Mouse (Mus musculus): ENCODE data around the gene Naa16. TPM values are rescaled to one million over a fixed set of nuclear protein-coding genes. Genes with fewer than 3 reads are reported as not detected.

Gene Naa16
- polyA plus RNA-seq, 1 experiment: 3.6 TPM

GRCm38 (mm10) chr14:79420083-79420685, 29.6 kb upstream of the Naa16 start:
- no peak for TF ChIP-seq MYOG (IDR thresholded peaks at IDR 0.05; ENCODE audit: control insufficient read depth in 1 of 3, insufficient read depth in 1 of 3, insufficient read length in 2 of 3, low read depth in 2 of 3)
- H3K27me3 ChIP-seq (ENCODE audit: control insufficient read depth, insufficient read depth, insufficient read length): no peaks in the 10 kb centered on the region
- no peak overlapping the region for H3ac ChIP-seq (ENCODE audit: control insufficient read depth, insufficient read length)
- H3K4me2 ChIP-seq (ENCODE audit: low read depth): no peak overlapping the region
- H3K36me3 ChIP-seq (ENCODE audit: control insufficient read depth, insufficient read depth): no peaks in the 10 kb centered on the region
- no peak overlapping the region for H3K4me3 ChIP-seq
- no peaks in the 10 kb centered on the region for H3K79me2 ChIP-seq (ENCODE audit: control insufficient read depth, insufficient read depth)

GRCm38 (mm10) chr14:79413121-79413520, 22.5 kb upstream of the Naa16 start:
- Histone ChIP-seq H3ac (ENCODE audit: control insufficient read depth, insufficient read length) (no peak overlapping the region), H3K4me2 (ENCODE audit: low read depth) (no peak overlapping the region), H3K36me3 (ENCODE audit: control insufficient read depth, insufficient read depth) (no peaks in the 10 kb centered on the region), H3K4me3 (no peak overlapping the region), H3K27me3 (ENCODE audit: control insufficient read depth, insufficient read depth, insufficient read length) (no peaks in the 10 kb centered on the region), H3K79me2 (ENCODE audit: control insufficient read depth, insufficient read depth) (no peaks in the 10 kb centered on the region)
- TF ChIP-seq E2F4 (IDR thresholded peaks at IDR 0.05; ENCODE audit: insufficient read depth): no peak
- no peak for TF ChIP-seq POLR2AphosphoS2 (IDR thresholded peaks at IDR 0.05; ENCODE audit: insufficient read length, low read depth)
- no peak for TF ChIP-seq SRF (IDR thresholded peaks at IDR 0.05; ENCODE audit: control insufficient read depth, insufficient read length, low read depth)
- no peak for TF ChIP-seq CEBPB (IDR thresholded peaks at IDR 0.05; ENCODE audit: insufficient read depth, poor library complexity, severe bottlenecking)
- no peak for TF ChIP-seq TCF12 (IDR thresholded peaks at IDR 0.05; ENCODE audit: insufficient read depth, poor library complexity, severe bottlenecking)

GRCm38 (mm10) chr14:79410662-79411061, 20.1 kb upstream of the Naa16 start:
- Histone ChIP-seq H3K4me3 (no peak overlapping the region), H3K4me2 (ENCODE audit: low read depth) (no peak overlapping the region), H3K27me3 (ENCODE audit: control insufficient read depth, insufficient read depth, insufficient read length) (no peaks in the 10 kb centered on the region), H3ac (ENCODE audit: control insufficient read depth, insufficient read length) (no peak overlapping the region), H3K36me3 (ENCODE audit: control insufficient read depth, insufficient read depth) (no peaks in the 10 kb centered on the region), H3K79me2 (ENCODE audit: control insufficient read depth, insufficient read depth) (no peaks in the 10 kb centered on the region)
- no peak for TF ChIP-seq MAX (IDR thresholded peaks at IDR 0.05; ENCODE audit: low read depth)
- no peak for TF ChIP-seq REST (IDR thresholded peaks at IDR 0.05; ENCODE audit: insufficient read depth, insufficient read length)
- TF ChIP-seq SRF (IDR thresholded peaks at IDR 0.05; ENCODE audit: control insufficient read depth, insufficient read length, low read depth): no peak
- no peak for TF ChIP-seq USF1 (IDR thresholded peaks at IDR 0.05; ENCODE audit: low read depth)
- TF ChIP-seq MYOG (IDR thresholded peaks at IDR 0.05; ENCODE audit: control insufficient read depth in 1 of 3, insufficient read depth in 1 of 3, insufficient read length in 2 of 3, low read depth in 2 of 3): no peak
- no peak for TF ChIP-seq MYOD1 (IDR thresholded peaks at IDR 0.05; ENCODE audit: control insufficient read depth in 1 of 3, insufficient read length in 2 of 3, low read depth in 2 of 3)
- TF ChIP-seq TCF3 (IDR thresholded peaks at IDR 0.05; ENCODE audit: insufficient read length, low read depth): no peak
- no peak for TF ChIP-seq CEBPB (IDR thresholded peaks at IDR 0.05; ENCODE audit: insufficient read depth, poor library complexity, severe bottlenecking)
- TF ChIP-seq POLR2AphosphoS2 (IDR thresholded peaks at IDR 0.05; ENCODE audit: insufficient read length, low read depth): no peak
- TF ChIP-seq POLR2A (IDR thresholded peaks at IDR 0.05; ENCODE audit: insufficient read length, low read depth): no peak
- TF ChIP-seq E2F4 (IDR thresholded peaks at IDR 0.05; ENCODE audit: insufficient read depth): no peak
- TF ChIP-seq TCF12 (IDR thresholded peaks at IDR 0.05; ENCODE audit: insufficient read depth, poor library complexity, severe bottlenecking): no peak

GRCm38 (mm10) chr14:79409278-79409830, 18.8 kb upstream of the Naa16 start:
- Histone ChIP-seq H3K27me3 (ENCODE audit: control insufficient read depth, insufficient read depth, insufficient read length) (no peaks in the 10 kb centered on the region), H3ac (ENCODE audit: control insufficient read depth, insufficient read length) (no peak overlapping the region), H3K79me2 (ENCODE audit: control insufficient read depth, insufficient read depth) (no peaks in the 10 kb centered on the region), H3K36me3 (ENCODE audit: control insufficient read depth, insufficient read depth) (no peaks in the 10 kb centered on the region), H3K4me3 (no peak overlapping the region), H3K4me2 (ENCODE audit: low read depth) (no peak overlapping the region)
- TF ChIP-seq MYOG (IDR thresholded peaks at IDR 0.05; ENCODE audit: control insufficient read depth in 1 of 3, insufficient read depth in 1 of 3, insufficient read length in 2 of 3, low read depth in 2 of 3) (no peak), POLR2A (IDR thresholded peaks at IDR 0.05; ENCODE audit: insufficient read length, low read depth) (no peak), TCF3 (IDR thresholded peaks at IDR 0.05; ENCODE audit: insufficient read length, low read depth) (no peak), POLR2AphosphoS2 (IDR thresholded peaks at IDR 0.05; ENCODE audit: insufficient read length, low read depth) (no peak), E2F4 (IDR thresholded peaks at IDR 0.05; ENCODE audit: insufficient read depth) (no peak), SRF (IDR thresholded peaks at IDR 0.05; ENCODE audit: control insufficient read depth, insufficient read length, low read depth) (no peak), CEBPB (IDR thresholded peaks at IDR 0.05; ENCODE audit: insufficient read depth, poor library complexity, severe bottlenecking) (no peak), TCF12 (IDR thresholded peaks at IDR 0.05; ENCODE audit: insufficient read depth, poor library complexity, severe bottlenecking) (no peak), MYOD1 (IDR thresholded peaks at IDR 0.05; ENCODE audit: control insufficient read depth in 1 of 3, insufficient read length in 2 of 3, low read depth in 2 of 3) (no peak), USF1 (IDR thresholded peaks at IDR 0.05; ENCODE audit: low read depth) (no peak), MAX (IDR thresholded peaks at IDR 0.05; ENCODE audit: low read depth) (no peak), REST (IDR thresholded peaks at IDR 0.05; ENCODE audit: insufficient read depth, insufficient read length) (no peak)

GRCm38 (mm10) chr14:79407641-79408040, 17.1 kb upstream of the Naa16 start:
- Histone ChIP-seq H3K4me2 (ENCODE audit: low read depth) (no peak overlapping the region), H3ac (ENCODE audit: control insufficient read depth, insufficient read length) (no peak overlapping the region), H3K79me2 (ENCODE audit: control insufficient read depth, insufficient read depth) (no peaks in the 10 kb centered on the region), H3K27me3 (ENCODE audit: control insufficient read depth, insufficient read depth, insufficient read length) (no peaks in the 10 kb centered on the region), H3K36me3 (ENCODE audit: control insufficient read depth, insufficient read depth) (no peaks in the 10 kb centered on the region), H3K4me3 (no peak overlapping the region)
- TF ChIP-seq SRF (IDR thresholded peaks at IDR 0.05; ENCODE audit: control insufficient read depth, insufficient read length, low read depth): no peak
- TF ChIP-seq MYOG (IDR thresholded peaks at IDR 0.05; ENCODE audit: control insufficient read depth in 1 of 3, insufficient read depth in 1 of 3, insufficient read length in 2 of 3, low read depth in 2 of 3): no peak
- no peak for TF ChIP-seq CEBPB (IDR thresholded peaks at IDR 0.05; ENCODE audit: insufficient read depth, poor library complexity, severe bottlenecking)
- TF ChIP-seq REST (IDR thresholded peaks at IDR 0.05; ENCODE audit: insufficient read depth, insufficient read length): no peak
- TF ChIP-seq TCF12 (IDR thresholded peaks at IDR 0.05; ENCODE audit: insufficient read depth, poor library complexity, severe bottlenecking): no peak
- TF ChIP-seq POLR2A (IDR thresholded peaks at IDR 0.05; ENCODE audit: insufficient read length, low read depth): no peak
- no peak for TF ChIP-seq POLR2AphosphoS2 (IDR thresholded peaks at IDR 0.05; ENCODE audit: insufficient read length, low read depth)
- TF ChIP-seq MAX (IDR thresholded peaks at IDR 0.05; ENCODE audit: low read depth): no peak
- no peak for TF ChIP-seq E2F4 (IDR thresholded peaks at IDR 0.05; ENCODE audit: insufficient read depth)
- no peak for TF ChIP-seq TCF3 (IDR thresholded peaks at IDR 0.05; ENCODE audit: insufficient read length, low read depth)
- no peak for TF ChIP-seq USF1 (IDR thresholded peaks at IDR 0.05; ENCODE audit: low read depth)
- TF ChIP-seq MYOD1 (IDR thresholded peaks at IDR 0.05; ENCODE audit: control insufficient read depth in 1 of 3, insufficient read length in 2 of 3, low read depth in 2 of 3): no peak

Measured in myocyte (in vitro differentiated cells).